ENCODE assay signal across 15 mouse cellular contexts in genomic region chr3:151383326-151384019, GRCm38 (mm10). TPM values are rescaled to one million over a fixed set of nuclear protein-coding genes. Genes with fewer than 3 reads are reported as not detected.
DNase-seq lines count a peak whose midpoint lies in the region; ATAC-seq and TF ChIP-seq lines count a peak whose summit lies in the region.
"Had no signal": no experiment of that assay in that cellular context is flagged by ENCODE, and none has a peak within 500 bp of the region (broad histone marks: within the 10 kb centered on the region; RNA-seq: fewer than 3 reads in every experiment).

No protein-coding gene starts in this region.

- no peak for TF ChIP-seq CTCF in MEL (IDR thresholded peaks at IDR 0.05 in 2 of 3, conservative IDR thresholded peaks at IDR 0.05 in 1 of 3; ENCODE audit: control insufficient read depth in 1 of 3, insufficient read depth in 1 of 3, low read depth in 2 of 3, low read length in 3 of 3, poor library complexity in 1 of 3, severe bottlenecking in 1 of 3)

- DNase-seq in adrenal gland, postnatal 14 days: peak; percentile 4
- no peak for DNase-seq in adrenal gland, postnatal 25 days
- peak; percentile 2 for DNase-seq in MEL (ENCODE audit: low read depth, low spot score)
- DNase-seq in kidney, postnatal 36 days: peak; percentile 30 to 77
- no peak for DNase-seq in testis, postnatal 10 days (ENCODE audit: low spot score)
- DNase-seq in cerebellum, adult 11-12 months: no peak
- no peak for DNase-seq in right cerebral cortex, adult 18-20 months
- DNase-seq: cerebellum, adult 8-10 months; right cerebral cortex, postnatal 25 days had no signal

- H3K27ac ChIP-seq in MEL (ENCODE audit: control insufficient read depth, low read depth, low read length): no peak overlapping the region
- H3K27ac ChIP-seq: embryonic facial prominence, embryonic 10.5 days; heart, embryonic 13.5 days; hindbrain, embryonic 15.5 days; liver, embryonic 14.5 days; macrophage had no signal

- no peak overlapping the region for H3K4me3 ChIP-seq in MEL (ENCODE audit: control insufficient read depth in 1 of 2, insufficient read depth in 1 of 2, low read depth in 2 of 2, low read length in 2 of 2)
- H3K4me3 ChIP-seq: embryonic facial prominence, embryonic 10.5 days; heart, embryonic 13.5 days; hindbrain, embryonic 15.5 days had no signal

- H3K36me3 ChIP-seq in MEL (ENCODE audit: control insufficient read depth in 1 of 2, insufficient read depth in 2 of 2, low read length in 2 of 2): no peaks in the 10 kb centered on the region
- H3K36me3 ChIP-seq: embryonic facial prominence, embryonic 10.5 days; heart, embryonic 13.5 days; hindbrain, embryonic 15.5 days had no signal

- no peaks in the 10 kb centered on the region for H3K79me2 ChIP-seq in MEL (ENCODE audit: control insufficient read depth, insufficient read depth, low read length, poor library complexity)

- no peak overlapping the region for H3K9ac ChIP-seq in MEL (ENCODE audit: control insufficient read depth, low read depth, low read length, poor library complexity, severe bottlenecking)
- H3K9ac ChIP-seq: heart, embryonic 13.5 days; hindbrain, embryonic 15.5 days; liver, embryonic 14.5 days had no signal

- TF ChIP-seq RAD21 in MEL (IDR thresholded peaks at IDR 0.05; ENCODE audit: low read depth, low read length): no peak

- no peak for TF ChIP-seq EP300 in MEL (IDR thresholded peaks at IDR 0.05; ENCODE audit: low read depth in 1 of 2, low read length in 2 of 2)

- H3K4me1 ChIP-seq in MEL (ENCODE audit: control insufficient read depth in 1 of 2, insufficient read depth in 2 of 2, low read length in 2 of 2): no peaks in the 10 kb centered on the region
- H3K4me1 ChIP-seq: embryonic facial prominence, embryonic 10.5 days; hindbrain, embryonic 15.5 days had no signal

- no peaks in the 10 kb centered on the region for H3K27me3 ChIP-seq in MEL (ENCODE audit: control insufficient read depth in 1 of 2, insufficient read depth in 2 of 2, low read length in 2 of 2)
- H3K27me3 ChIP-seq: heart, embryonic 13.5 days; hindbrain, embryonic 15.5 days had no signal

- peak; percentile 51 to 68 for ATAC-seq in hematopoietic stem cell, adult 5-6 weeks (replicated peaks in 1 of 2; ENCODE audit: insufficient read depth in 1 of 2, low FRiP score in 2 of 2, low TSS enrichment in 1 of 2, low read depth in 1 of 2, poor library complexity in 2 of 2, severe bottlenecking in 2 of 2)

- no peaks in the 10 kb centered on the region for H3K9me3 ChIP-seq in MEL (replicated peaks; ENCODE audit: insufficient read depth, low read length)
- H3K9me3 ChIP-seq: embryonic facial prominence, embryonic 10.5 days; heart, embryonic 13.5 days; hindbrain, embryonic 15.5 days had no signal

- TF ChIP-seq POLR2A in MEL (IDR thresholded peaks at IDR 0.05; ENCODE audit: control insufficient read depth in 1 of 2, insufficient read depth in 1 of 2, low read depth in 1 of 2, low read length in 2 of 2, poor library complexity in 1 of 2): no peak

TF ChIP-seq in MEL, 35 proteins besides CTCF, POLR2A, EP300 and RAD21:
- TF ChIP-seq SIN3A (IDR thresholded peaks at IDR 0.05; ENCODE audit: low read length): no peak
- TF ChIP-seq POLR2AphosphoS5 (IDR thresholded peaks at IDR 0.05; ENCODE audit: borderline replicate concordance, low read depth, low read length): no peak
- no peak for TF ChIP-seq KAT2A (conservative IDR thresholded peaks at IDR 0.05; ENCODE audit: low read depth, low read length)
- TF ChIP-seq SMC3 (IDR thresholded peaks at IDR 0.05; ENCODE audit: low read depth, low read length): no peak
- TF ChIP-seq ETS1 (IDR thresholded peaks at IDR 0.05; ENCODE audit: low read depth, low read length): no peak
- no peak for TF ChIP-seq ELF1 (IDR thresholded peaks at IDR 0.05; ENCODE audit: low read depth, low read length)
- no peak for TF ChIP-seq ZNF384 (IDR thresholded peaks at IDR 0.05; ENCODE audit: low read depth, low read length)
- TF ChIP-seq NELFE (IDR thresholded peaks at IDR 0.05; ENCODE audit: low read depth, low read length): no peak
- no peak for TF ChIP-seq TAL1 (IDR thresholded peaks at IDR 0.05; ENCODE audit: low read length)
- TF ChIP-seq CHD1 (IDR thresholded peaks at IDR 0.05; ENCODE audit: low read depth, low read length): no peak
- no peak for TF ChIP-seq MYC (IDR thresholded peaks at IDR 0.05; ENCODE audit: low read depth, low read length)
- TF ChIP-seq ZMIZ1 (IDR thresholded peaks at IDR 0.05; ENCODE audit: low read depth, low read length): no peak

RNA-seq across cellular contexts. Expression of gene Adgrl4, which starts 54.2 kb away (rescaled TPM):
- total RNA-seq in adrenal gland, postnatal 14 days (2021): 64.7 and 72.0 TPM in 2 replicates
- 70.7 and 72.1 TPM in 2 replicates for total RNA-seq in adrenal gland, postnatal 25 days (2021)
- not detected in 2 replicates for total RNA-seq in MEL (2012; rRNA removed)
- polyA plus RNA-seq in MEL (2012; ENCODE audit: insufficient read depth in 1 of 2, insufficient read length in 2 of 2, low read depth in 1 of 2, low replicate concordance in 2 of 2, missing spikeins in 1 of 2): not detected
- total RNA-seq in hematopoietic stem cell, adult 5-6 weeks (2017): 1,272 and 1,485 TPM in 2 replicates

Comparison
In these comparisons a context has a peak if more than half of its experiments do, and no peak if none do; other contexts are left out.
1. DNase-seq: peak in adrenal gland, postnatal 14 days (single experiment), MEL (single experiment) and kidney, postnatal 36 days (2 of 2); none in adrenal gland, postnatal 25 days (single experiment), testis, postnatal 10 days (single experiment), cerebellum, adult 11-12 months (single experiment) and right cerebral cortex, adult 18-20 months (single experiment).
2. RNA of gene Adgrl4, which starts 54.2 kb away (total RNA-seq): 1,272 to 1,485 TPM in hematopoietic stem cell, adult 5-6 weeks, 70.7 to 72.1 TPM in adrenal gland, postnatal 25 days and 64.7 to 72.0 TPM in adrenal gland, postnatal 14 days; not detected in MEL; every median in the first group is over 10 times any median in the second.